Mouse (Mus musculus) layer of hippocampus, postnatal 25 days (tissue): Measurements from ENCODE around the gene Ubxn10. TPM values are rescaled to one million over a fixed set of nuclear protein-coding genes. Genes with fewer than 3 reads are reported as not detected.

Experiments used
- DNase-seq, 2 experiments: peaks; one replicate each; pipeline ENCODE4 v3.0.0; 2022; ENCODE audit warnings: mixed read lengths in 2 of 2, low spot score in 1 of 2; ENCODE audit errors: extremely low spot score in 1 of 2
- total RNA-seq, 2 experiments: library from RNA; stranded (reverse); gene quantifications; 2 replicates each; pipeline ENCODE4 v1.2.3; 2021

The Ubxn10 gene
- 1 to 10 TPM; 1.3 to 1.6 TPM for total RNA-seq

GRCm38 (mm10) chr4:138737031-138737430, at the start of gene Ubxn10:
Gene Ubxn10, minus strand, starts transcription at chr4:138737167.
- DNase-seq: no peak

DNA sequence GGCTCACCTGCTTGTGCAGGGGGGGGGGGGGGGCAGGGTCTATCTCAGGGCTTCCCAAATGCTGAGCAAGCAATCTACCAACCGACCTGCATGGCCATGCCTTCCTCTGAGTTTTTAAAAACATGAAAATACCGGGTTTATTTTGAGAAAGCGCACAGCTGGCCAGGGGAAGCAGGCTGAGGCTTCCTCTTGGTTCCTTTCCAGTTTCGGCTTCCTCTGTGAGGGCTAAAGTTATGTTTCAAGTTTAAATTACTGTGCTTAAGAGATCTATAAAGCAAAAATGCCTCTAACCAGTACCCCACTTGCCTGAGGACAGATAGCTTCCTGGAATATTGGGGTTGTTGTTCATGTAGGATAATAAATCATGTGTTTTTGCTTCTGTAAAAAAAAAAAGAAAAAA, 49.2 kb upstream of the Ubxn10 start:
- DNase-seq: no peak

DNA sequence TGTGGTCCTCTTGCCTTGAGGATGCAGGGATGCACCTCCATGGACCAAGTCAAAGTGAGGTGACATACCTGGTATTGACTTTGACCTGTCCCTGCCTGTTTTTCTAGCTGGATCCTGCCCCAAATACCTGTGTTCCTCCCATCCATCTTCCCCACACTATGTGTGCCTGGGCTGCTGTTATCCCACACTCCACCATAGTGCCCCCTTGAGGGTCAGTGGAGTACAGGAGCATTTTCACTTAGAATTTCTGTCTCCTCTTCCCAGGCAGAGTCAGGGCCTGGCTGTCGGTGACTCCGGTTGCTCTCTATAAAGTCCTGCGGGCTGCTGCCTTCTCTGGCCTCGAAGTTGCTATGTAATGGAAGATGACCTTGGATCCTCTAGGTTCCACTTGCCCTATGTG, 48.8 kb upstream of the Ubxn10 start:
- DNase-seq: no peak

GRCm38 (mm10) chr4:138782098-138782497, 45.1 kb upstream of the Ubxn10 start:
- DNase-seq: peak in 1 of 2 experiments; percentile 22

DNA sequence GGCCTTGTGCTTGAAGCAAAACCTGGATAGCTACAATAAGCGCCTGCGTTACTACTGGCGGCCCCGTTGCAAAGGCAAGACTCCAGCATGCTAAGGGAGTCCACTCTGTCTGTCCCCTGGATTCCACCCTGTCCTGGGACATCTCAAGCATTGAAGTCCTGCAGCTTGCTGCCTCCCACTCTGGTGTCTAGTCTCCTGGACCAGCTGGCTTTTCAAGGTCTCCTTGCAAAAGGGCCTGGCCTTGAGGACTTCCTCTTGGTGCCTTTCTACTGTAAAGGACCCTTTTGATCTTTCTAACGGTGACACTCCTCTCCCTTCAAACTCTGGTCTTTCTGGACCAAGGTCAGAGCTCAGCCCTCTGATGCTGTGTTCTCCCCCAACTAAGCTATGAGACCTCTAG, 43.3 kb upstream of the Ubxn10 start:
- DNase-seq: no peak

DNA sequence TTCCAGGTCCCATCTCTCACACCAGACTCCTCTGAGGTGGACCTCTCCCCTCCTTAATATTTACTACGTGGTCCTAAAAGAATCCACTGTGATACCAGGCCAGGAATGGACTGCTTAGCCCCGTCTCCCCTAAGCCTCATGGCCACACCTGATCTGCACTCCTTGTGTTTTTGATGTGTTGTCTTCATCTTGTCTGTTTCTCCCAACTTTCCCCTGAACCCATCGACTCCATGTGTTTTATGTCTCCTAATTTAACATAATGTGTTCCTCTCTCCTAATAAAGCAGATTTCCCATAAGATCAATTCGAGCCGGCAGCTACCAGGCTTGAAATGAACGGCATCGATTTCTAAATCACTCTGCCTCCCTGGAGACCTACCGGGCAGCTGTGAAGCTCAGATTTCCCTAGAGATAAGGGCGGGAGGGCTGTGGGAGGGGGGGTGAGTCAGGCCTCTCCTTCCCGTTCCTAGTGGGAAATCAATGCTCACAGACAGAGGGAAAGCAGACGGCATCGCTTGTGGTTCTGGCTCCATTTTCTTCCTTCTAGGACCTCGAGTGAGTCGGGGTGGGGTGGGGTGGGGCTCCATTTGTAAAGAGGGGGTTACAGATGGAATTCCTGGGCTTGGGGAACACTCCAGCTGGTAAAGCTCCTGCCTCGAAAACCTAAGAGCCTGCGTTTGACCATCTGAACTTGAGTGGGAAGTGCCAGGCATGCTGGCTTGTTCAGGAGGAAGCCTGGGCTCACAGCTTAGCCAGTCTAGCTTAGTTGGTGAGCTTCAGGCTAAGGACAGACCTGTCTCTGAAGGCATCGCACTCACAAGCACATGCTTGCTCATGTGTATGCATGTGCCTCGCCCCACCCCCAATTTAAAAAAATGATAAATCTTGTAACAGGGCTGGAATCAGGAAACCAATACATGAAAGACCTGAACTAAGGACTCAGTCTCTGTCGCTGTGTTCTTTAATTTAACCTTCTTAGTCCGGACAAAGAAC, 40.7 kb upstream of the Ubxn10 start:
- no peak for DNase-seq

- no peak for DNase-seq
These were observed 38.5 kb upstream of the Ubxn10 start, which contains the start of gene Pla2g2d for GRCm38 (mm10) chr4:138775435-138775834. Gene Pla2g2d, plus strand, starts transcription at chr4:138775735.

DNA sequence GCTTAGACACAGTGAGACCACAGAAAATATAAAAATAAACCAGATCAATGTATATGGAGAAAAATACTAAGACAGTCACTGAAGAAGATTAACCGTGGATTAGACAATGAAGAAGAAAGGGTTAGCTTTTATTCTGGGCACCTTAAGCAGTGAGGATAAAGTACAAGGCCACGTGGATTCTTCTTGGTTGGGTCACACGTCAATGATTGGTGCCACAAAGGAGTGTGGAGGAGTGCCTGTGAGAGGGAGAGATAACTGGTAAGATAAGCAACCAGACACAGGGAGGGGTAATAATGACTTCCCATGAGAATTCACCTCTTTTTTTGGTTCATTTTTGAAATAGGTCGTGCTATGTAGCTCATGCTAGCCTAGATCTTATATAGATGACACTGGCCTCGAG, 35.4 kb upstream of the Ubxn10 start:
- DNase-seq: no peak

DNA sequence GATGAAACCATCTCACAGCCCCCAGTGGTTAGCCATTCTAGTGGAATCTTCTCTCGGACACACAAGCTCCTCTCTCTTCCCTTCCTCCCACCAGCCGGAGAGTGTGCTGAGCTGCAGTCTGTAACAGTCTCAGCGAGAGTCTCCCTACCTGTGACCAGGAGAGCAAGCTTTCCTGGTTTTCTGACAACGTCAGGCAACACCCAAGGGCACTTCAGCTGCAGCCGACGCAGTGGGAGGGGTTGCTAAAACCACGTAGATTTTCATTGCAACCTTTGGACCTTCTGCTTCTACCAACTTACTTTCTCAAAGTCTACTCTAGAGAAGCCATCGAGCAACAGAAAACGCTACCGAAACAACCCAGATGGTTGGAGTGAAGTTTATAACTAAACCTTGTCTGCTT, 35.0 kb upstream of the Ubxn10 start:
- no peak for DNase-seq

DNA sequence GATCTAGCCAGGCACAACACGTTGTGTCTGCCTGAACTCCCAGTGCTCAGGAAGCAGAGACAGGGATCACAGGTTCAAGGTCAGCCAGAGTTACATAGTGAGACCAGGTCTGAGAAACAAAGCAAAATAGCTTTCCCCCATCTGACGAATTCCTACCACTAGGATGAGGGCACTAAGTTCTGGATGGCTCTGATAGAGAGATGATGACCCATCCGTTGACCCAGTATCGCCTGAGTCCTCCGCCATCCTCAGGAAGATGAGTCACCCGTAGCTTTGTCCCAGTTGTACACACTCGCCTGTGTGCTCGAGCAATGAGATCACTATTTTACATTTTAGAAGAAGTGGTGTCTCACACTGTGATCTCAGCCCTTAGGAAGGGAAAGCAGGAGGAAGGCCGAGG, 25.3 kb upstream of the Ubxn10 start:
- DNase-seq: no peak

DNA sequence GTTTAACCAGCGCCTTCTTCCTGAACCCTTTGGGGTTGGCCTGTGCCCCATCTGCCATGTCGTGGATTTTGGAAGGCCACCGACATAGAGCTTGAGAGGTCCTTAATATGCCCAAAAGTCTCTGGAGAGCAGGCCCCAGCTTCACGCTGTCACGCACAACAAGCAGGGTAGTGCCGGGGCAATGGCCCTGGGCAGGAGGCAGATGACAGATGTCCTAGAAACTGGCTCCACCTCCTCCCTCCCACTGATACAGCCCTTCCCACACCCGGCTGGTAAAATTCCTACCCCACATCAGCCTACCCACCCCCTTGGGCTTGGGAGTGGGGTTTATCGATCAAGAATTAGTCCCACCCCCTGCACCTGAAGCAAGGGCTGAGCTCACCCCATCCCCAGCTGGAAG, 20.4 kb upstream of the Ubxn10 start, which contains the start of gene Pla2g2f:
Pla2g2f (minus strand) TSS at position 211 of the 400 bp plus-strand sequence.
- no peak for DNase-seq

DNA sequence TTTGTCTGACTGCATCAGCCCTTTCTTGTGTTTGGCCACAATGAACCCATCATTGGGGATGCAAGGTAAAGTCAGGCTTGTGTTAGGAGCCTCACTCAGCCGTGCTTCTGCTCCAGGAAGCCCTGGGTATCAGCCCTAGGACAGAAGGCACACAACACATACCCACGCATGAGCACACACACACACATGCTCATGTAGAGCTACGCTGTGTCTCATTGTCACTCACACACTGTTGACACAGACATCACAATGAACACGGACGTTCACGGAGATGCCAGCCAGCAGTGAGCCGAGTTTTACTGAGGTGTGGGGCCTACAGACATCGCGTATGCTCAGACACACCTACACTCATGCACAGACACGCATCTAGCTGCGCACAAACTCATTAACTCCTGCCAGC, 19.0 kb upstream of the Ubxn10 start:
- no peak for DNase-seq

- no peak for DNase-seq
These were observed 18.5 kb upstream of the Ubxn10 start for GRCm38 (mm10) chr4:138755439-138755838.

DNA sequence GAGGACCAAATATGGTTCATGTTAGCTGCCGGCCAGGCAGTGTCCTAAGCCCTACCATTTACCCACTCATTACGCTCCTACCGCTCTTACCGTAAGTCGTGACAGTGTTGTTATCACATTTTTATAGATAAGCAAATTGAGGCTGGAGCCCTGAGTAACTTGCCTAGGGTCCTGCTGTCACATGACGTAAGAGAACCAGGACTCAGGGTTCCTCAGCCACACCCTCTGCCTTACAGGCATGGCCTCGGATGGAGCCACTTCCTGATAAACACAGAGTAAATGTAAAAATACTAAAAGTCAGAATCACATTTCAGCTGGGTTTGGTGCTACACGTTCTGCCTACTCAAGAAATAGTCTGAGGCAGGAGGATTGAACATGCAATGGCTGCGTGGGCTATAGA, 17.5 kb upstream of the Ubxn10 start:
- DNase-seq: no peak

- DNase-seq: no peak
These were observed 16.6 kb upstream of the Ubxn10 start for GRCm38 (mm10) chr4:138753608-138754007.

GRCm38 (mm10) chr4:138752603-138753002, 15.6 kb upstream of the Ubxn10 start:
- no peak for DNase-seq

GRCm38 (mm10) chr4:138748369-138749072, 11.6 kb upstream of the Ubxn10 start:
- DNase-seq: peak in 1 of 2 experiments; percentile 51

- no peak for DNase-seq
These were observed 10.9 kb upstream of the Ubxn10 start for GRCm38 (mm10) chr4:138747851-138748250.

DNA sequence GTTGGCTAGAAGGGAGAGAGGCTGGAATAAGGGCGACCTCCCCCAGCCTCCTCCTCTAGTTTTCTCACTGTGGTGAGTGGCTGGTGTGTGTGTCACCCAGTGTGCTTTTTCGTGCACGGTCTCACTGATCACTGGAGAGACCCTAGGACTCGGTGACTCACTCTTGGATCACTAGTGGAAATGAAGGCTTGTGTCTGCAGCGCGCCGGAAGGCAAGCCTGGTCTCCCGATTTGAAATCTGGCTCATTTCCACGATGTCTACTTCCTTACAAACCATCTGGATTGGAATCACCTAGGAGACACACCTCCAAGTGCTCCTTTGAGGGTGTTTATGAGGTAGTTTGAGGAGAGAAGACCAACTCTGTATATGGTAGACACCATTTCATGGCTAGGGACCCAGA, 9.9 kb upstream of the Ubxn10 start:
- no peak for DNase-seq

- DNase-seq: no peak
These were observed 8.9 kb upstream of the Ubxn10 start for GRCm38 (mm10) chr4:138745884-138746283.

DNA sequence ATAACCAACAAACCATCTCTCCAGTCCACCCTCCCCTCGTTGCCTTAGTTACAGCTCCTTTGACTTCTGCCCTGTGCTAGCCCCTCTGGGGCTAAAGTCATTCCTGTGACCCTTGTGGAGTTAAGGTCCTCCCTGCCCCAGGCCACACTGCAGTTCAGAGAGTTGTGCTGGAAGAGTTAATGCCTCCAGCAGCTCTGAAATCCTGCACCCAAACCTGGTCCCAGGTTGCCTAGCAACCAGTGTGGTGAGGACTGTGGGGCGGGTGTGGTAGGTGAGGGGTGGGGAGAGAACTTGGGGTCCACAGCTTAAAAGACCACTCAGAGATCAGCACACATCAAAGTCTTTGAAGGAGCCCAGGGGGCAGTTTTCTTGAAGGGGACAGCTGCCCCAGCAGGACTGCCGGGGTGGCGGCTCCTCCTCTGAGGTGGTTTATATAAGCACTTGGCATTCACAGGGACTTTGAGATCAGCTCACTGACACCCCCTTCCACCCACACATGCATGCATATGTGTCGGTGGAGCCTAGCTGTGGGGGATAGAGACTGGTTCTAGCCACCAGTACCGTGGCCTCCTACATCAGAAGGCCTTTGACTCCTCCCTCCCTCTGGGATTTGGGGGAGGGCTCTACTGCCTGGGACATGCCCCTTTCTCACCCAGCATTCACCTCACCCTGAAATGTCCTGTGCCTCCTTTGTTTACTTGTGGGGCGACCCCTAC, 2.3 kb upstream of the Ubxn10 start:
- DNase-seq: no peak
